Mouse (Mus musculus): ENCODE results near the gene Tmeff2.

Gene Tmeff2

GRCm38 (mm10) chr1:50980591-50980990 lies 80.1 kb downstream of the Tmeff2 start:
- no peak for DNase-seq

GRCm38 (mm10) chr1:50981151-50981828 lies 80.8 kb downstream of the Tmeff2 start:
- DNase-seq: no peak

- DNase-seq: no peak
Observed at GRCm38 (mm10) chr1:50990661-50991060, 90.2 kb downstream of the Tmeff2 start.

GRCm38 (mm10) chr1:50994505-50994904 lies 94.1 kb downstream of the Tmeff2 start:
- DNase-seq: no peak

- no peak for DNase-seq
Observed at GRCm38 (mm10) chr1:50999793-51000192, 99.3 kb downstream of the Tmeff2 start.

- DNase-seq: no peak
Observed at GRCm38 (mm10) chr1:51008344-51008743, 107.9 kb downstream of the Tmeff2 start.

- no peak for DNase-seq
Observed at GRCm38 (mm10) chr1:51040249-51040648, 139.8 kb downstream of the Tmeff2 start.

- no peak for DNase-seq
Observed at GRCm38 (mm10) chr1:51044810-51045209, 144.4 kb downstream of the Tmeff2 start.

- DNase-seq: no peak
Observed at GRCm38 (mm10) chr1:51064549-51064948, 164.1 kb downstream of the Tmeff2 start.

- no peak for DNase-seq
Observed at GRCm38 (mm10) chr1:51065652-51066051, 165.2 kb downstream of the Tmeff2 start.

GRCm38 (mm10) chr1:51068814-51069213 lies 168.4 kb downstream of the Tmeff2 start:
- no peak for DNase-seq

- DNase-seq: no peak
Observed at GRCm38 (mm10) chr1:51069288-51069687, 168.8 kb downstream of the Tmeff2 start.

- DNase-seq: no peak
Observed at GRCm38 (mm10) chr1:51074076-51074475, 173.6 kb downstream of the Tmeff2 start.

GRCm38 (mm10) chr1:51075785-51076771 lies 175.6 kb downstream of the Tmeff2 start:
- DNase-seq: no peak

- DNase-seq: no peak
Observed at GRCm38 (mm10) chr1:51088921-51089320, 188.5 kb downstream of the Tmeff2 start.

- no peak for DNase-seq
Observed at GRCm38 (mm10) chr1:51089803-51090202, 189.4 kb downstream of the Tmeff2 start.

GRCm38 (mm10) chr1:51090212-51090761 lies 189.8 kb downstream of the Tmeff2 start:
- no peak for DNase-seq

GRCm38 (mm10) chr1:51094713-51095112 lies 194.3 kb downstream of the Tmeff2 start:
- no peak for DNase-seq

GRCm38 (mm10) chr1:51096848-51097598 lies 196.6 kb downstream of the Tmeff2 start:
- no peak for DNase-seq

- DNase-seq: no peak
Observed at GRCm38 (mm10) chr1:51101034-51101590, 200.7 kb downstream of the Tmeff2 start.

- DNase-seq: no peak
Observed at GRCm38 (mm10) chr1:51104698-51105097, 204.3 kb downstream of the Tmeff2 start.

GRCm38 (mm10) chr1:51106401-51106920 lies 206.0 kb downstream of the Tmeff2 start:
- DNase-seq: no peak
